Mouse (Mus musculus): ENCODE measurements around the gene Cdkn1b. TPM values are rescaled to one million over a fixed set of nuclear protein-coding genes. Genes with fewer than 3 reads are reported as not detected.
A peak's percentile ranks its signal among the peaks of the same experiment; 100 is the strongest.

Cdkn1b gene
- polyA plus RNA-seq (2015; fragmentation: Nextera tagmentation; extraction: Ambion mirVana) = 24.4 and 25.3 TPM in 2 replicates

DNA sequence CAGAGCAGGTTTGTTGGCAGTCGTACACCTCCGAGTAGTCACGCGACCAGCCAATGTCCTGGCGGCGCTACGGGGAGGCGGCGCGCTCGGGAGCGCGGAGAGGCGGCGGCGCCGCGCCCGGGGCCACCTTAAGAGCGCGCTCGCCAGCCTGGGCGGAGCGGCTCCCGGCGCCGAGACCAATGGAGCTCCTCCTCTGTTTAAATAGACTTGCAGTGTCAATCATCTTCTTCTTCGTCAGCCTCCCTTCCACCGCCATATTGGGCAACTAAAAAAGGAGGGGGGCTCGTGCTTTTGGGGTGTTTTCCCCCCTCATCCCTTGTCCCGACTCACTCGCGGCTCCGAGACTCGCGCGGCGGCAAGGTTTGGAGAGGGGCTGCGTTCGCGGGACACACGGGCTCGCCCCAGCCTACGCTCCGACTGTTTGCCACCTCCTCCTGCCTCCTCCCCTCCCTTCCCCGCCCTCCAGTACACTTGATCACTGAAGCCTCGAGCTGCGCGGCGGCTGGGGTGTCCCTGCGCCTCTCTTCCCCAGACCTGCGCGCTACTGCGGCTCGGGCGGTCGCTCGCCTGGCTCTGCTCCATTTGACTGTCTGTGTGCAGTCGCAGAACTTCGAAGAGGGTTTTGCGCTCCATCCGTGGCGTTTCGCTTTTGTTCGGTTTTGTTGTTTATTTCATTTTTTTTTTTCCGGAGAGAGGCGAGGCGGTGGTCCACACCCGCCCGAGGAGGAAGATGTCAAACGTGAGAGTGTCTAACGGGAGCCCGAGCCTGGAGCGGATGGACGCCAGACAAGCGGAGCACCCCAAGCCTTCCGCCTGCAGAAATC lies at the start of gene Cdkn1b:
Gene Cdkn1b, plus strand, starts transcription at position 212 of the 824 bp plus-strand sequence.
- H3K4me1 ChIP-seq = peaks cover 38% of the 10 kb centered on the region
- no peaks in the 10 kb centered on the region for H3K36me3 ChIP-seq (replicated peaks)
- peak; percentile 95 for ATAC-seq (replicated peaks)
- peak within 1 kb of the TSS; percentile 97 for H3K27ac ChIP-seq
- no peaks in the 10 kb centered on the region for H3K9me3 ChIP-seq
- under 1% methylated on average over 77 of the region's 77 CpGs for WGBS
- H3K27me3 ChIP-seq (replicated peaks) = peaks cover 5% of the 10 kb centered on the region
- peak within 1 kb of the TSS; percentile 79 for H3K9ac ChIP-seq
- H3K4me2 ChIP-seq = peak within 1 kb of the TSS; percentile 95
- peak within 1 kb of the TSS; percentile 82 for H3K4me3 ChIP-seq

DNA sequence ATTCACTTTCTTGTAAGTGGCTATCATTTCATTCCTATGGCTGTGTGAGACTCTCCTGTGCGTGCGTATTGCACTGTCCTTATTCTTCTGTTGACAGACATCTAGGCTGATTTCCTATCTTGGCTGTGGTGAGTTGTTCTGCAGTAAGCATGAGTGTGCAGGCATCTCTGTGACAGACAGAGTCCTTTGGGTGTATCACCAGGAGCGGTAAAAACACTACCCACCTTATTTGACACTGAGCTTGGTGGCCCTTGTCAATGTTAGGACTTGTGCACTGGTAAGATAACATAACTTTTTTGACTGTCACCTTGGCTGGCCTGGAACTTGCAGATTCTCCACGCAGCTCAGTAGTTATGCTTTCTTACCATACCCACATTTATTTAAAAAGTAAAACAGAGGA lies 49.3 kb upstream of the Cdkn1b start:
- peaks cover 42% of the 10 kb centered on the region for H3K36me3 ChIP-seq (replicated peaks)
- H3K4me1 ChIP-seq = no peaks in the 10 kb centered on the region
- WGBS = 95% methylated on average over 4 of the region's 4 CpGs
- no peak overlapping the region for H3K27ac ChIP-seq
- H3K4me2 ChIP-seq = no peak overlapping the region
- no peak for ATAC-seq (replicated peaks)
- H3K27me3 ChIP-seq (replicated peaks) = no peaks in the 10 kb centered on the region
- H3K9ac ChIP-seq = no peak overlapping the region
- no peaks in the 10 kb centered on the region for H3K9me3 ChIP-seq
- H3K4me3 ChIP-seq = no peak overlapping the region

DNA sequence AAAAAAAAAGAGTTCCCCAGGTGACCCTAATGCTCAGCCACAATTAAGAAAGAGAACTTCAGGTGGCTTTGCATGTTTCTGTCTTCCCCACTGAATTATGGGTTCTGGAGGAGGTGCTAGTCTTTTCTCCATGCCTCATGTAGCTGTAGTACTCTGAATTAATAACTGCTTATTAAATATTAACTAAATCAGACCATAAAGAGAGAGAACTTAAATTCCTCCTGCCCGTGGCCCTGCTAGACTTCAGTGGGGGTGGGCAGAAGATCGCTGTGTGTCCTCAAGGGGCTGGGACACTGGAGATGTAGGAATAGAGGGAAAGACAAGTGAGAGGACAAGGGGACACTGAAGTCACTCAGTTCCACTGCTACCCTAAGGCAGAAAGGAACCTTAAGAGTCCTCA lies 48.0 kb upstream of the Cdkn1b start:
- Histone ChIP-seq H3K4me1 (no peaks in the 10 kb centered on the region), H3K9ac (no peak overlapping the region), H3K4me2 (no peak overlapping the region), H3K9me3 (no peaks in the 10 kb centered on the region), H3K27ac (no peak overlapping the region), H3K36me3 (replicated peaks) (peaks cover 35% of the 10 kb centered on the region), H3K27me3 (replicated peaks) (no peaks in the 10 kb centered on the region), H3K4me3 (no peak overlapping the region)
- 88% methylated on average over 2 of the region's 2 CpGs for WGBS
- ATAC-seq (replicated peaks) = no peak

DNA sequence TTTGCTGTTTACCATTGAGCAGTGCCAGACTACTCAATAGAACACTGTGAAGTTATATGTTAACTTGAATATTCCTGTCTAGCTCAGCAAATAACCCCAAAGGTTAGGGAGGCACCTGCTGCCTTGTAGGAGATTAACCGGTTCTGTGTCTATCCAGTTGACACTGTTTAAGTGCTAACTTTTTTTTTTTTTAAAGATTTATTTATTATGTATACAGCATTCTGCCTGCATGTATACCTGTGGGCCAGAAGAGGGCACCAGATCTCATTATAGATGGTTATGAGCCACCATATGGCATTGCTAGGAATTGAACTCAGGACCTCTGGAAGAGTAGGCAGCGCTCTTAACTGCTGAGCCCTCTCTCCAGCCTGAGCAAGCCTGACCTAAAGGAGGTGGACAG lies 47.2 kb upstream of the Cdkn1b start:
- WGBS = 87% methylated on average over 2 of the region's 2 CpGs
- H3K27ac ChIP-seq = no peak overlapping the region
- H3K9me3 ChIP-seq = no peaks in the 10 kb centered on the region
- ATAC-seq (replicated peaks) = no peak; the same call in 1 of the 2 replicates
- H3K9ac ChIP-seq = no peak overlapping the region
- no peak overlapping the region for H3K4me2 ChIP-seq
- peaks cover 35% of the 10 kb centered on the region for H3K36me3 ChIP-seq (replicated peaks)
- H3K4me3 ChIP-seq = no peak overlapping the region
- no peaks in the 10 kb centered on the region for H3K4me1 ChIP-seq
- no peaks in the 10 kb centered on the region for H3K27me3 ChIP-seq (replicated peaks)

DNA sequence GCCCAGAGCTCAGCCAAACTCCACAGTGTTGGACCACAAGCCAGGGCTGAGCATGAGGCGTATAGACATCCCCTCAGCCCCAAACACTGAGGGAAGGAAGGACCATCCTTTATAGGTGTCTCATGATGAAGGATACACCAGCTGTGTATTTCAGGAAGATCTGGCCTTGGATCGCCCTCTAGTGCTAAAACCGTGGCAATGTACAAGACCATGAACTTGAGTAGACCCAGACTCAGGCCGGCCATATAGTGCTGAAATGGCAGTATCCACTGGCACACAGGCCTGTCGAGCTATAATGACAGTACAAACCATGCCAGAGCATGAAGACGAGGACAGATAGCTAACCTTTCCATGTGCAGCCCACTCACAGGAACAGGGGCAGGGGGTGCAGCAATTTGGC lies 43.4 kb upstream of the Cdkn1b start:
- Histone ChIP-seq H3K9me3 (no peaks in the 10 kb centered on the region), H3K9ac (no peak overlapping the region), H3K27ac (no peak overlapping the region), H3K4me3 (no peak overlapping the region), H3K4me2 (no peak overlapping the region), H3K27me3 (replicated peaks) (no peaks in the 10 kb centered on the region), H3K4me1 (peaks cover 20% of the 10 kb centered on the region), H3K36me3 (replicated peaks) (0 out of 2 replicates have a peak, but pooled peaks cover 4% of the 10 kb centered on the region)
- WGBS = 88% methylated on average over 6 of the region's 6 CpGs
- ATAC-seq (replicated peaks) = no peak

DNA sequence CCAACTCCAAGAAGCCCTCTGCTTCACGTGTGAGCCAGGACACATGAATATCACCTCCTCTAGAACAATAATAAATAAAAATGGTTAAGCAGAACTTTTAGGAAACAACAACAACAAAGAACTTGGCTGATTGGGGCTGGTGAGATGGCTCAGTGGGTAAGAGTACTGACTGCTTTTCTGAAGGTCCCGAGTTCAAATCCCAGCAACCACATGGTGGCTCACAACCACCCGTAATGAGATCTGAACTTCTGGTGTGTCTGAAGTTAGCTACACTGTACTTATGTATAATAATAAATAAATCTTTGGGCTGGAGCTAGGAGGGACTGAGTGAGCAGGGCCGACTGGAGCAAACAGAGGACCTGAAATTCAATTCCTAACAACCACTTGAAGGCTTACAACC lies 42.9 kb upstream of the Cdkn1b start:
- peaks cover 20% of the 10 kb centered on the region for H3K4me1 ChIP-seq
- WGBS = 91% methylated on average over 4 of the region's 4 CpGs
- no peak overlapping the region for H3K9ac ChIP-seq
- no peak overlapping the region for H3K27ac ChIP-seq
- H3K27me3 ChIP-seq (replicated peaks) = no peaks in the 10 kb centered on the region
- no peak overlapping the region for H3K4me3 ChIP-seq
- 0 out of 2 replicates have a peak, but pooled peaks cover 7% of the 10 kb centered on the region for H3K36me3 ChIP-seq (replicated peaks)
- H3K9me3 ChIP-seq = no peaks in the 10 kb centered on the region
- no peak overlapping the region for H3K4me2 ChIP-seq
- ATAC-seq (replicated peaks) = no peak

DNA sequence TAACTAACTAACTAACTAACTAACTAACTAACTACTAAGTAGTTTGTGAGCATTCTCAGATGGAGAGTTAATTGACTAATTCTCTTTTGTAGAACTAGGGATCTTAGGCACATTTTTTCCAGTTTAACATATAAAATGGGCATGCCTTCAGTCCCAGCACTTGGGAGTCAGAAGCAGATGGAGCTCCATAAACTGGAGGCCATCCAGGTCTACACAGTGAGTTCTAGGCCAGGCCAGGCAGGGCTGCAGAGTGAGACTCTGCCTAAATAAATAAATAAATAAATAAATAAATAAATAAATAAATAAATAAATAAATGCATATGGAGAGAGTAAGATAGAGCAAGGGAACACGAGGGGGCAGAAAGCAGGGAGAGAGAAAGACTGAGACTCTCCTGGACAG lies 42.3 kb upstream of the Cdkn1b start:
- H3K9ac ChIP-seq = no peak overlapping the region
- H3K4me1 ChIP-seq = peaks cover 20% of the 10 kb centered on the region
- ATAC-seq (replicated peaks) = no peak
- no peaks in the 10 kb centered on the region for H3K9me3 ChIP-seq
- no peak overlapping the region for H3K4me3 ChIP-seq
- no peak overlapping the region for H3K27ac ChIP-seq
- H3K36me3 ChIP-seq (replicated peaks) = 0 out of 2 replicates have a peak, but pooled peaks cover 7% of the 10 kb centered on the region
- H3K27me3 ChIP-seq (replicated peaks) = no peaks in the 10 kb centered on the region
- H3K4me2 ChIP-seq = no peak overlapping the region
- 79% methylated on average over 1 of the region's 1 CpGs for WGBS

DNA sequence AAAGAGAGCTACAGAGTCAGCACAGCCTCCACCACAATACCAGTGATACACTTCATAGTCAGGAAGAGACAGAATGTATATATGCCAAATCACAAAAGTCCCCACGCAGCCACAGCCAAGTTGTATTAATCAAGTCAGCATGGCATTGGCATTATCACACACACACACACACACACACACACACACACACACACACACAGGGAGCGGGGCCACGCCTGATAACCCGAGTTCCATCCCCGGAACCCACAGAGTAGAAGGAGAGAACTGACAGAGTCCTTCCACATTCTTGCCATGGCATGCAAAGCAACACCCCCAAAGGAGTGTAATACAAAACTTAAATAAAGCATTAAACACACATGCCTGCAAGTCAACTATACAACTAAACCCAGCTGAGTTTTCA lies 40.6 kb upstream of the Cdkn1b start:
- Histone ChIP-seq H3K4me2 (no peak overlapping the region), H3K27ac (no peak overlapping the region), H3K9ac (no peak overlapping the region), H3K4me1 (peaks cover 30% of the 10 kb centered on the region), H3K4me3 (no peak overlapping the region), H3K36me3 (replicated peaks) (0 out of 2 replicates have a peak, but pooled peaks cover 7% of the 10 kb centered on the region), H3K9me3 (no peaks in the 10 kb centered on the region), H3K27me3 (replicated peaks) (no peaks in the 10 kb centered on the region)
- no peak for ATAC-seq (replicated peaks)
- 92% methylated on average over 5 of the region's 5 CpGs for WGBS

DNA sequence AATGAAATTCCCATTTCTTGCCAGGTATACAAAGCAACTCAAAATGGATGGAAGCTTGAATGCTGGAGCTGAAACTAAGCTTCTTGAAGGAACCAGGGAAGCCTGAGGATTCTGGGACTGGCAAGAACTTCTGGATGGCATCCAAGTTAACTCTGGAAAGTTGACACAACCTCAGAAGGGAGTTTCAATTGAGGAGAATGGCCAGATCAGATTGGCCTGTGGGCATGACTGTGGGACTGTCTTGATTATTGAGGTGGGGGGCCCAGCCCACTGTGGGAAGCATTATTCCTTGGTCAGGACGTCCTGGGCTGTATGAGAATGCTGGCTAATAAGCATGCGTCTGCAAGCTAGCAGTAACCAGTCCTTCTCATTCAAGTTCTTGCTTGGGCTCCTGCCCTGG lies 40.2 kb upstream of the Cdkn1b start:
- Histone ChIP-seq H3K36me3 (replicated peaks) (0 out of 2 replicates have a peak, but pooled peaks cover 7% of the 10 kb centered on the region), H3K4me1 (peaks cover 35% of the 10 kb centered on the region), H3K27me3 (replicated peaks) (no peaks in the 10 kb centered on the region), H3K9me3 (no peaks in the 10 kb centered on the region), H3K9ac (no peak overlapping the region), H3K27ac (no peak overlapping the region), H3K4me2 (no peak overlapping the region), H3K4me3 (no peak overlapping the region)
- 58% methylated on average over 2 of the region's 2 CpGs for WGBS
- no peak for ATAC-seq (replicated peaks)

DNA sequence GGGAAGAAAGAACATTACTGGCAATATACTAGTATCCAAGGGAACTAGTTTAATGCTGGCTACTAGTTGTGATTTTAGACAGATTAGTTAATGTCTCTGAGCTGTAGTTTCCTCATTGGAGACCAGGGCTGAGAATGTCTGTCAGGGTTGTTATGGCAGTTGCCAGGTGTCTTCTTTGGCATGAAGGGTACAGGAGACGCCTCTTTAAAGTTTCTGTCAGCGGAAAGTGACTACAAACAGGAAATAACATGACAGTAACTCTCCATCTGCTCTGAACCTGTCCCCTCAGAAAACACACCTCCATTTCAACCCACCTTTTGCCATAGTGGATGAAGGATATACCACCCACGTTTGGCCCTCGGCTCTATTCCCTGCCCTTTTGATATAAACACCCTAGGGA lies 36.5 kb upstream of the Cdkn1b start:
- 91% methylated on average over 4 of the region's 4 CpGs for WGBS
- no peak overlapping the region for H3K9ac ChIP-seq
- H3K27me3 ChIP-seq (replicated peaks) = no peaks in the 10 kb centered on the region
- no peak overlapping the region for H3K27ac ChIP-seq
- no peak overlapping the region for H3K4me2 ChIP-seq
- H3K4me3 ChIP-seq = no peak overlapping the region
- H3K9me3 ChIP-seq = no peaks in the 10 kb centered on the region
- no peak for ATAC-seq (replicated peaks)
- 0 out of 2 replicates have a peak, but pooled peaks cover 2% of the 10 kb centered on the region for H3K36me3 ChIP-seq (replicated peaks)
- peaks cover 51% of the 10 kb centered on the region for H3K4me1 ChIP-seq

DNA sequence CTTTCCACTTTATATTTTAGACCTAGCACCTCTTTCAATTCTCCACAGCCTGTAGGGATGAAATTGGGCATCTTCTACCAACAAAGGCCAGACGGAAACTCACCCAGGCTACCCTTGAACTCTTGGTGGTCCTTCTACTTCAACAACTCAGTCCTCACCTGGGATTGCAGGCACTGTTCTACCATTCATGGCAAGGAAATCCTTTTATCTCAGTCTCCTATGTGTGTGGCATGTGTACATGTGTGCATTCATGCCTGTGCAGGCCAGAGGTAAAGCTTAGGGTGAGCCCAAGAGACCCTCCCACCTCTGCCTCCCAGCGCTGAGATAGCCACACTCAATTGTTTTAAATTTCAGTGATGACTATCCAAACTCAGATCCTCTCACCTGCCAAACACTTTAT lies 34.7 kb upstream of the Cdkn1b start:
- Histone ChIP-seq H3K27me3 (replicated peaks) (no peaks in the 10 kb centered on the region), H3K9me3 (no peaks in the 10 kb centered on the region), H3K4me1 (peaks cover 52% of the 10 kb centered on the region), H3K4me3 (peak overlapping the region; percentile 49), H3K27ac (no peak overlapping the region), H3K4me2 (peak overlapping the region; percentile 55), H3K9ac (no peak overlapping the region), H3K36me3 (replicated peaks) (0 out of 2 replicates have a peak, but pooled peaks cover 2% of the 10 kb centered on the region)
- ATAC-seq (replicated peaks) = no peak
- WGBS = 87% methylated on average over 2 of the region's 2 CpGs

DNA sequence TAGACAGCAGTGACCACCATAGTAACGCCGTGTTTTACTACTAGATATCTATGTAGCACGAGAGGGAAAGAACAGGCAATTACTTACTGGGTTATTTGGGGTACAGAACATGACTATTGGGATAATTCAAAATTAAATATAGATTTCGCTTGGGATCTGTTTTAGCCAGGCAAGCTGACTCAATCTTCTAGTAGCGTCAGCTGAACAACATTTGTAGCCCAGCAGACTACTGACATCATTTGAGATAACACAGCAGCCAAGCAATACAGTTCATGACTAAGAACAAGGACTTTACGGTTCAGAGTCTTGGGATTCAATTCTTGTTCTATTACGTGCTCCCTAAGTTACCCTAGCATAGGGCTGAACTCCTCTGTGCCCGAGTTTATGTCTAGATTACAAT lies 33.7 kb upstream of the Cdkn1b start:
- Histone ChIP-seq H3K4me3 (peak overlapping the region; percentile 49), H3K4me1 (peaks cover 42% of the 10 kb centered on the region), H3K4me2 (peak overlapping the region; percentile 55), H3K27me3 (replicated peaks) (no peaks in the 10 kb centered on the region), H3K36me3 (replicated peaks) (0 out of 2 replicates have a peak, but pooled peaks cover 2% of the 10 kb centered on the region), H3K27ac (peak overlapping the region; percentile 92), H3K9me3 (no peaks in the 10 kb centered on the region), H3K9ac (peak overlapping the region; percentile 74)
- 58% methylated on average over 8 of the region's 8 CpGs for WGBS
- no peak for ATAC-seq (replicated peaks)

DNA sequence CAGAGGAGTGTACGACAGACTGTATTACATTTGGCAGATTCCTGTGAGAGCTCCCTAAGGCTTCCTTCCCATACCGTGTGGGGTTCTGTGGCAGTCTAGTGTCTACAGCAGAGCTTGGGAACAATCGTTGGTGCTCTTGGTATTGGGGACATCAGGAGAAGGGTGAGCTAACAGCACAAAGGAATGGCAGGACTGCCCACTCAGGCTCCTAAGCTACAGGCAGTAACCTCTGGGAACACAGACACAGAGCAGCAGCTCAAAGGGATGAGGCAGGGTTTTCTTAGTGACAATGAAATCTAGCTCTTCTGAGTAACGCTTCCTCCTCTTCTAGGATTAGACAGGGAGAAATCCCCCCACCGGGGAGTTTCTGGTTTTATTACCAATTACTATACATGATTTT lies 33.2 kb upstream of the Cdkn1b start:
- peak; percentile 57 for ATAC-seq (replicated peaks)
- 8% methylated on average over 5 of the region's 5 CpGs for WGBS
- peaks cover 40% of the 10 kb centered on the region for H3K4me1 ChIP-seq

More for the DNA sequence above, 33.2 kb upstream of the Cdkn1b start:
- H3K4me3 ChIP-seq = peak overlapping the region; percentile 49
- no peaks in the 10 kb centered on the region for H3K9me3 ChIP-seq
- H3K36me3 ChIP-seq (replicated peaks) = 0 out of 2 replicates have a peak, but pooled peaks cover 1% of the 10 kb centered on the region
- H3K4me2 ChIP-seq = peak overlapping the region; percentile 55
- H3K9ac ChIP-seq = peak overlapping the region; percentile 74
- no peaks in the 10 kb centered on the region for H3K27me3 ChIP-seq (replicated peaks)
- peak overlapping the region; percentile 92 for H3K27ac ChIP-seq
